15 mouse cellular contexts compared by ENCODE assay signal in genomic region chr4:98376943-98377342, GRCm38 (mm10).
"Had no signal": no experiment of that assay in that cellular context is flagged by ENCODE, and none has a peak within 500 bp of the region (broad histone marks: within the 10 kb centered on the region; RNA-seq: fewer than 3 reads in every experiment).

No protein-coding gene starts in this region.

- H3K9me3 ChIP-seq: neural tube, embryonic 12.5 days; neural tube, embryonic 13.5 days; neural tube, embryonic 15.5 days; stomach, embryonic 15.5 days had no signal

- H3K27me3 ChIP-seq: neural tube, embryonic 12.5 days; neural tube, embryonic 13.5 days; neural tube, embryonic 15.5 days; stomach, embryonic 15.5 days had no signal

- H3K4me1 ChIP-seq: stomach, embryonic 15.5 days had no signal

- H3K36me3 ChIP-seq: stomach, embryonic 15.5 days had no signal

- H3K4me2 ChIP-seq: neural tube, embryonic 12.5 days; neural tube, embryonic 13.5 days; neural tube, embryonic 15.5 days; stomach, embryonic 15.5 days had no signal

- DNase-seq: retina, postnatal 1 day; right cerebral cortex, adult 18-20 months; right cerebral cortex, postnatal 14 days; right cerebral cortex, postnatal 25 days; right cerebral cortex, postnatal 4 days; spleen, adult 18-20 months; thymus, adult 18-20 months; thymus, adult 2 months; thymus, postnatal 14 days; thymus, postnatal 25 days; thymus, postnatal 4 days had no signal

- H3K9ac ChIP-seq: neural tube, embryonic 12.5 days; neural tube, embryonic 13.5 days; neural tube, embryonic 15.5 days; stomach, embryonic 15.5 days had no signal

- H3K27ac ChIP-seq: neural tube, embryonic 12.5 days; neural tube, embryonic 13.5 days; neural tube, embryonic 15.5 days; stomach, embryonic 15.5 days had no signal

- H3K4me3 ChIP-seq: neural tube, embryonic 12.5 days; neural tube, embryonic 13.5 days; neural tube, embryonic 15.5 days; stomach, embryonic 15.5 days had no signal
